Mouse (Mus musculus) limb, embryonic 11.5 days (tissue): ENCODE results near the gene Oas1h. TPM values are rescaled to one million over a fixed set of nuclear protein-coding genes. Genes with fewer than 3 reads are reported as not detected.
"Not testable (repeated sequence)": the region's sequence is repeated elsewhere in the genome, so short reads cannot be mapped to it uniquely, and the experiment has no call there.

ENCODE experiments used
- ATAC-seq: fragments of 200-750 bp; cut with Nextera tagmentation; 2 replicates; pipeline ENCODE4 v1.8.0; 2017; ENCODE audit warnings: low read depth; ENCODE audit not compliant: insufficient number of reproducible peaks, low FRiP score, low TSS enrichment
- DNase-seq: peaks from one replicate; pipeline ENCODE4 v3.0.0-alpha.2; 2015; ENCODE audit warnings: low spot score
- H3K27ac ChIP-seq: fragments of 300-500 bp; sonication (generic); replicated peaks from 2 replicates; pipeline ENCODE4 v1.5.1; 2014; ENCODE audit warnings: low read depth, mild to moderate bottlenecking, low read length
- H3K27me3 ChIP-seq: fragments of 300-500 bp; sonication (generic); 2 replicates; pipeline ENCODE4 v1.6.1; 2014; ENCODE audit warnings: mild to moderate bottlenecking, low read length, mixed read lengths; ENCODE audit not compliant: control insufficient read depth, insufficient read depth
- H3K36me3 ChIP-seq: fragments of 300-500 bp; sonication (generic); 2 replicates; pipeline ENCODE4 v1.6.1; 2014; ENCODE audit warnings: mild to moderate bottlenecking, low read length, moderate library complexity, mixed read lengths; ENCODE audit not compliant: control insufficient read depth, insufficient read depth
- H3K4me1 ChIP-seq: fragments of 300-500 bp; sonication (generic); 2 replicates; pipeline ENCODE4 v1.6.1; 2014; ENCODE audit warnings: low read length, mixed read lengths; ENCODE audit not compliant: control insufficient read depth, insufficient read depth
- H3K4me2 ChIP-seq: fragments of 300-500 bp; sonication (generic); 2 replicates; pipeline ENCODE4 v1.6.1; 2014; ENCODE audit warnings: low read depth, mild to moderate bottlenecking, moderate library complexity; ENCODE audit not compliant: severe bottlenecking
- H3K4me3 ChIP-seq: fragments of 300-500 bp; sonication (generic); 2 replicates; pipeline ENCODE4 v1.5.1; 2014; ENCODE audit warnings: low read depth, low read length
- H3K9ac ChIP-seq: fragments of 300-500 bp; sonication (generic); 2 replicates; pipeline ENCODE4 v1.6.1; 2014; ENCODE audit warnings: mild to moderate bottlenecking, low read length
- H3K9me3 ChIP-seq: fragments of 300-500 bp; sonication (generic); 2 replicates; pipeline ENCODE4 v1.6.1; 2016; ENCODE audit warnings: low read length; ENCODE audit not compliant: control insufficient read depth
- WGBS: fragments of 180-500 bp; shearing (Covaris S2); extraction: QIAGEN DNeasy Blood & Tissue Kit; methylation state at CpG from one replicate; pipeline ENCODE4 v1.1.7; 2014; 5-methylcytosine and 5-hydroxymethylcytosine counted together
- polyA plus RNA-seq: library from polyadenylated mRNA; unstranded; fragments of >200 nt; fragmentation: Nextera tagmentation; extraction: Ambion mirVana; gene quantifications from 2 replicates; pipeline ENCODE4 v1.2.1, GENCODE M21; 2014

The Oas1h gene
- polyA plus RNA-seq, 1 experiment from 2014 or later, result not detected

- no peak overlapping the region for H3K27ac ChIP-seq
- 65% methylated on average over 1 of the region's 1 CpGs for WGBS
- no peaks in the 10 kb centered on the region for H3K27me3 ChIP-seq
- no peak overlapping the region for H3K9ac ChIP-seq
- ATAC-seq (no peak), DNase-seq (no peak)
- no peaks in the 10 kb centered on the region for H3K36me3 ChIP-seq
- no peaks in the 10 kb centered on the region for H3K4me1 ChIP-seq
- H3K9me3 ChIP-seq, result no peaks in the 10 kb centered on the region
- no peak overlapping the region for H3K4me2 ChIP-seq
- no peak overlapping the region for H3K4me3 ChIP-seq
Observed at GRCm38 (mm10) chr5:120900666-120901065, 39.4 kb downstream of the Oas1h start.

- ATAC-seq, result no peak
Observed at GRCm38 (mm10) chr5:120902056-120902455, 40.8 kb downstream of the Oas1h start.

DNA sequence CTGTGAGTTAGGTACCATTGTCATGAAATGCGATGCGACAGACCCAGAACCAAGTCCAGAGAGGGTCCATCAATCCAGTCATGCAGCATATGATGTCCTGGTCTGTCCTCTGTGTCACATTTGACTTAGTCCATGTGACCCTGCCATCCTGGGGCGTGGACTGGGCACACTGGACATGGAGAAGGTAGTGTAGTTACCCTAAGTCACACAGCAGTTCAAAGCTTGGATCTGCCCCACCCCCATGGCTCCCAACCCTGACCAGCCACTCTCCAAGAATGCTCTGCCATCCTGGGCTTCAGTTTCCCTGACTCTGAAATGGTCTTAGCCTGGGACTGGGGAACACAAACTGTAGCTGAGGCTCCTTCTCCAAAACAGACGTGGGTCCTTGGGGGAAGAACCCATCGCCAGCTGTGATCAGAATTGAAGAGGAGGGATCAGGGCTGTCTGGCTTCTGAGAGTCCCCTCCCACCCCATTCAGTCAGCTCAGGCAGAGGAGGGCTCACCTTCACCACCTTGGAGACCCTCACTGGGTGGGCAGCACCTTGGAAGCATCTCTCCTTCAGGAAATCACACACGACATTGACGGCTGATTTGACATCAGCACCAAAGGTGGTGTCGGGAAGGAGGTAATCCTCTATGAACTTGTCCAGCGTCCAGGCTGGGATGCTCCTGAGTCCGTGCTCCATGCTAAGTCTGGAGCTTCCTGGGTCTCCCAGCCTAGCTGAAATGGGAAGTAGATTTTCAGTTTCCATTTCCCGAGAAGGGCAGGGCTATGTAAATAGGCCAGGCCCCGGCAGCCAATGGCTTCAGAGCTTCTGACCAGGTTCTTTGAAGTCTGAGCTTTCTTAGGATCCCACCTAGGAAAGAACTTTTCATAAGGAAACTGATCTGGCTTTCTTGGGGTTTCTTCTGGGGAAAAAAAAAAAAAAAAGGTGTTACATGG lies 45.8 kb downstream of the Oas1h start, which contains the start of gene Oas1a:
TSS of gene Oas1a (minus strand) at position 731 of the 943 bp plus-strand sequence.
- 48% methylated on average over 7 of the region's 12 CpGs for WGBS
- not testable (repeated sequence) for ATAC-seq, H3K9me3 ChIP-seq, H3K4me3 ChIP-seq, H3K4me1 ChIP-seq, H3K9ac ChIP-seq, H3K36me3 ChIP-seq, H3K27ac ChIP-seq, H3K27me3 ChIP-seq, H3K4me2 ChIP-seq
- DNase-seq, result peak; percentile 25

More at GRCm38 (mm10) chr5:120902056-120902455, 40.8 kb downstream of the Oas1h start:
- Histone ChIP-seq H3K4me1 (no peaks in the 10 kb centered on the region), H3K4me2 (no peak overlapping the region), H3K9me3 (no peaks in the 10 kb centered on the region), H3K27ac (no peak overlapping the region), H3K36me3 (no peaks in the 10 kb centered on the region), H3K9ac (no peak overlapping the region), H3K4me3 (no peak overlapping the region), H3K27me3 (no peaks in the 10 kb centered on the region)
- no peak for DNase-seq
- WGBS, result 92% methylated on average over 5 of the region's 5 CpGs

DNA sequence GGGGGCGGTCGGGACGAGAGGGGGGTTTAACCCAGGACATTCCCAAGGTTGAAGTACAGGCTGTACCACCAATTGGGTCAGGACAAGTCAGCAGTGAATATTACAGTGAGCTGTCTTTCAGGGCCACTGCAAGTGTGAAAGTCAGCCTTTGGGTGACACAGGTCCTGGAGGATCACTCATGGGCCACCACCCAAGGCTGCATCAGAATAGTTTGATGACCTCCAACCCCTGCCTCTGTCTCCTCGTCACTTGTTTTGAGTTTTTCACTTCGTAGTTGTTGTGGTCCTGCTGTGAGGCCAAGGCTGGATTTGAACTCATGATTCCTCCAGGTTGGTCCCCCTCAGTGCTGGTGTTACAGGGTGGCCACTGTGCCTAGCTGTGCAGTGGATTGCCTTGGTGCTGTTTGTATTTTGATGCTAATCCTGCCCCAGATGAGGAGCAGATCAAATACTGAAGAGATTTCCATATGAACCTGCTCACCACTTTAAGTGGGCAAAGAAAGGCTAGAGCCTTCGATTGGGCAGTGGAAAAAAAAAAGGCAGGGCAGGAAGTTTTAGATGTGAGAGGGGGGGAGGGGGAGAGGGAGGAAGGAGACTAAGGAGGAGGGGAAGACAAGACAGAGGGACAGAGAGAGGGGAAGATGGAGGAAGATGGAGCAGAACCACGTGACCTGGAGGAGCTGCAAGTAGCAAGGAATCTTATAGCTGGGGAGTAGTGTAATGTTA lies 47.1 kb downstream of the Oas1h start:
- Histone ChIP-seq H3K9me3 (no peaks in the 10 kb centered on the region), H3K4me2 (no peak overlapping the region), H3K36me3 (no peaks in the 10 kb centered on the region), H3K4me1 (no peaks in the 10 kb centered on the region), H3K27ac (no peak overlapping the region), H3K4me3 (no peak overlapping the region), H3K27me3 (no peaks in the 10 kb centered on the region), H3K9ac (no peak overlapping the region)
- ATAC-seq, result no peak
- no peak for DNase-seq
- WGBS, result 61% methylated on average over 7 of the region's 7 CpGs

GRCm38 (mm10) chr5:120914204-120914603 lies 53.0 kb downstream of the Oas1h start, which contains the start of gene Oas1d:
Gene Oas1d (plus strand): TSS chr5:120914536.
- not testable (repeated sequence) for H3K4me3 ChIP-seq, H3K9me3 ChIP-seq, H3K4me1 ChIP-seq, DNase-seq, H3K4me2 ChIP-seq, H3K9ac ChIP-seq, H3K27ac ChIP-seq, ATAC-seq, H3K27me3 ChIP-seq, H3K36me3 ChIP-seq
- WGBS, result 52% methylated on average over 8 of the region's 8 CpGs

- DNase-seq, result not testable (repeated sequence)
Observed at GRCm38 (mm10) chr5:120919156-120919935, 58.1 kb downstream of the Oas1h start.

DNA sequence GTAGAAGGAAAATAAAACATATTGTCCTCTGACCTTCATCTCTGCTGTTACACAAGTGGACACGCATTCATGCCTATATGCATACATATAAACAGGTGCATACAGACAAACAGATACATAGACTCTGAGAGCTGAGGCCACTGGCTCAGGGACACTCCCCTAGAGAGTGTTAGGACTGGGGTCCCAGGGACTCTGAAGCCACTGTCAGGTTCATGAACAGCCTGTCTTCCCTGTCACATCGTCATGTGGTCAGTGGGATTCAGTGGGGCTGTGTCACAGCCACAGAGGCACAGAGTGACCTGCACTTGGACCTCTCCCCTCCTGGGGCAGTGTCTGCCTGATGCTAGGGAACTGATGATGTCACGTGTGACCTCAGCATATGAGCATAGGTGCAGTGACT lies 59.1 kb downstream of the Oas1h start:
- Histone ChIP-seq H3K27me3 (no peaks in the 10 kb centered on the region), H3K9me3 (no peaks in the 10 kb centered on the region), H3K27ac (no peak overlapping the region), H3K4me1 (no peaks in the 10 kb centered on the region), H3K4me2 (no peak overlapping the region), H3K9ac (no peak overlapping the region), H3K36me3 (no peaks in the 10 kb centered on the region), H3K4me3 (no peak overlapping the region)
- DNase-seq, result no peak
- 75% methylated on average over 3 of the region's 3 CpGs for WGBS
- no peak for ATAC-seq

More at GRCm38 (mm10) chr5:120919156-120919935, 58.1 kb downstream of the Oas1h start:
- H3K9ac ChIP-seq, H3K27me3 ChIP-seq, H3K4me2 ChIP-seq, H3K4me1 ChIP-seq, ATAC-seq, H3K36me3 ChIP-seq, H3K4me3 ChIP-seq, H3K27ac ChIP-seq, H3K9me3 ChIP-seq: not testable (repeated sequence)
- 66% methylated on average over 2 of the region's 2 CpGs for WGBS
